Mouse (Mus musculus) embryo, embryonic 11 days (tissue): ENCODE measurements around the gene Syvn1.

Experiments
- DNase-seq: peaks from one replicate; pipeline ENCODE4 v3.0.0-alpha.2; 2015

Syvn1 gene

GRCm38 (mm10) chr19:6044102-6044501 lies 2.3 kb upstream of the Syvn1 start:
- DNase-seq = peak; percentile 39

GRCm38 (mm10) chr19:6045366-6046293 lies 746 bp upstream of the Syvn1 start:
- no peak for DNase-seq

DNA sequence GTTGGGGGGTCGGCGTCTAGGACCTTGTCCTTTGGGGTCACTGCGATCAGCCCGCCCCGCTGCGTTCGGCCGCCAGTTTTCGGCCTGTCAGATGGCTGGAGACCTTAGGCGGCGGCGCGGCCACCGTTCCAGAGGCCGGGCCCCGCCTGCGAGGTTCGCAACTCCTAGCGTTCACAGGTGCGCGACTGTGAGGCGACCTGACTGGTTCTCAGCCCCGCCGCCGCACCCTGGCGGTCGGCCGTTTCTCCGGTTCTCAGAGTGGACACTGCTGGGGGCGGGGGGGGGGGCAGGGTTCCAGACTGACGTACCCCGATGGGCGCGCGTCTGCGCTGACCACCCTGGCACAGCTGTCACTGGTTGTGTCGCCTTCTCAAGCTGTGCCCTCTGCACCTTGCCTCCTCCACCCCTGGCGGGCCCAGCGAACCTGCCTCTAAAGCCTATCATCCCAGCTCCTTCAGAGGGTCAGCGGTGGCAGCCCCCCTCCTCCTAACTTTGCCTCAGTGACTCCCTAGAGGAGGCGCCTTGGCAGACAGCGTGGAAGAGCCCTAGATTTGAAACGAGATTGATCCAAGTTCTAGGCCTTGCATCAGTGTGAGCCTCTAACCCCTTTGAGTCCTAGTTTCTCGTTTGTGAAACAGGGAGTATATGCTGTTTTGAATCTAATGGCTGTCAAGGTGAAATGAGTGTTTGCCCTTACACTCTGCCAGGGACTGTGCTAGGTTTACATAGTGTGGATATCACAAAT lies 950 bp downstream of the Syvn1 start:
- no peak for DNase-seq

- DNase-seq = no peak
Observed at GRCm38 (mm10) chr19:6047899-6048166, 1.5 kb downstream of the Syvn1 start.

- DNase-seq = no peak
Observed at GRCm38 (mm10) chr19:6048681-6049410, 2.5 kb downstream of the Syvn1 start.

- no peak for DNase-seq
Observed at GRCm38 (mm10) chr19:6052516-6052915, 6.1 kb downstream of the Syvn1 start.

DNA sequence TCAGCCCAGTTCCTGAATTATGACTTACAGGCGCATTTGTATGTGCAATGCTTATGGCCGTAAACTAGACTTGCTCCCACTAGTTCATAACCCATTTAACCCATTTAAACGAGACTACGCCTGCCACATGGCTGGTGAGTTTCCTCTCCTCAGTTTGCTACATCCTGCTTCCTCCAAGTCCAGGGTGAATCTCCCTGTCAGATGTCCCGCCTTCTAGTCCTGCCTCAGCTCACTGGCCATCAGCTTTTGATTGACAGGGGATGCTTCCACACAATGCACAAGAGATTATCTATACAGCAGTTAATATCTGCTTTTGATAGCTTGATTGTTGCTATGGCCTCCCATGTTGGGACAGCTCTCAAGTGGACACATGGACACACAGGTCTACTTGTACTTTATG lies 7.9 kb downstream of the Syvn1 start:
- DNase-seq = no peak

GRCm38 (mm10) chr19:6056696-6057095 lies 10.3 kb downstream of the Syvn1 start:
- no peak for DNase-seq

GRCm38 (mm10) chr19:6057313-6058096 lies 11.1 kb downstream of the Syvn1 start, which contains the start of the genes Mrpl49 and Fau:
Gene Mrpl49, minus strand, starts transcription at chr19:6057785.
Gene Fau, plus strand, starts transcription at chr19:6057844.
- DNase-seq = peak; percentile 98

GRCm38 (mm10) chr19:6058513-6058912 lies 12.1 kb downstream of the Syvn1 start:
- DNase-seq = no peak

GRCm38 (mm10) chr19:6058966-6059365 lies 12.6 kb downstream of the Syvn1 start:
- no peak for DNase-seq

DNA sequence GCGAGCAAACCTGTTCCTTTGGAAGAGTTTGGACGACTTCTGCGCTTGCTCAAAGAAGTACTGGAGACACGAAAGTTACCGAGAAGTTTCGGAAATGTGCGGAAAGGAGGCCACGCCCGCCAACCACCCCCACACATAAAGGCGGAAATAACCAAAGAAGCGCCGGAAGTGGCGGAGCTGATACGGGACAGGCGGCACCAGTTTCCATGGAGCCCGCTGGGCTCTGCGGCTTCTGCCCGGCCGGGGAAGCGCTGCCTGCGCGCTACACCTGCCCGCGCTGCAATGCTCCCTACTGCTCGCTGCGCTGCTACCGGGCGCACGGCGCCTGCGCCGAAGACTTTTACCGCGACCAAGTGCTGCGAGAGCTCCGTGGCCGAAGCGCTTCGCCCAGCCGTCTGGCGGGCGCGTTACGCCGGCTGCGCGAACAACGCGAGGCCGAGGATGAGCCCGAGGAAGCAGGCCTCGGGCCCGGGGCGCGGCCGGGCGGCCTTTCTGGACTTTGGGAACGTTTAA lies 14.7 kb downstream of the Syvn1 start, which contains the start of gene Znhit2:
TSS of gene Znhit2 (plus strand) at position 172 of the 513 bp plus-strand sequence.
- DNase-seq = peak; percentile 96

DNA sequence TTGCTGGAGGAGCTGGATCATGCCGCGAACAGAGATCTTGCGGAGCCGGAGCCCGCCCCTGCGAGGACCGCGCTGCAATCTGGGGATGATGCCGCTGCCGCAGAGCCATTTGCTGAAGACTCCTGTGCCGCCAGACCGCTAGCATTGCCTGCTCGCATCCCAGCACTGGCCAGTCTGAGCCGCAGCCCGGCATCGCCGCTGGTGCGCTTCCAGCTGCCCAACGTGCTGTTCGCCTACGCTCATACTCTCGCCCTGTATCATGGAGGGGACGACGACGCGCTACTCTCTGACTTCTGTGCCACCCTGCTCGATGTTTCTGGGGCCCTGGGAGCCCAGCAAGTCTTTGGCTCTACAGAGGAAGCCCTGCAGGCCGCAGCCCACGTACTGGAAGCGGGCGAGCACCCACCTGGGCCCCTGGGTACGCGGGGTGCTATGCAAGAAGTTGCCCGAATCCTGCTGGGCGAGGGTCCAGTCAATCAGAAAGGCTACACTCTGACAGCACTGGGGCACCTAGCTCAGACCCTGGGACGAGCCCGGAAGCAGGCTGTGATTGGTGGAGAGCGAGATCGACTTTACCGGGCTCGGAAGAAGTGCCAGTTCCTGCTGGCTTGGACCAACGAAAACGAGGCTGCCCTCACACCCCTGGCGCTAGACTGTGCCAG lies 15.4 kb downstream of the Syvn1 start:
- DNase-seq = peak; percentile 59

- no peak for DNase-seq
Observed at GRCm38 (mm10) chr19:6062418-6062817, 16.0 kb downstream of the Syvn1 start.

DNA sequence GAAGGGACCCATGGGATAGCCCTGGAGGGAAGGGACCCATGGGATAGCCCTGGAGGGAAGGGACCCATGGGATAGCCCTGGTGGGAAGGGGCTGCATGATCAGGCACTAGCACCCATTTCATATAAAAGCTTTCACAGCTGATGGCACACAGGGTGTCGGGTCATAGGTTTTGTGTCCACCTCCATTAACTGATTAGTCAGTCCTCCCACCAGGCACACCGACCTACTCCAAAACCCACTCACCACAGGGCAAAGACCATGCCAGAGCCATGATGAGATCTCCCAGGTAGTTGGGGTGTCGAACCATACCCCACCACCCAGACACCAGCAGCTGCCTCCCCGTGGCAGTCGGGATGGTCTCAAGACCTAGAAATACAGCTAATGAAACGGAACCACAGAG lies 16.7 kb downstream of the Syvn1 start:
- no peak for DNase-seq

DNA sequence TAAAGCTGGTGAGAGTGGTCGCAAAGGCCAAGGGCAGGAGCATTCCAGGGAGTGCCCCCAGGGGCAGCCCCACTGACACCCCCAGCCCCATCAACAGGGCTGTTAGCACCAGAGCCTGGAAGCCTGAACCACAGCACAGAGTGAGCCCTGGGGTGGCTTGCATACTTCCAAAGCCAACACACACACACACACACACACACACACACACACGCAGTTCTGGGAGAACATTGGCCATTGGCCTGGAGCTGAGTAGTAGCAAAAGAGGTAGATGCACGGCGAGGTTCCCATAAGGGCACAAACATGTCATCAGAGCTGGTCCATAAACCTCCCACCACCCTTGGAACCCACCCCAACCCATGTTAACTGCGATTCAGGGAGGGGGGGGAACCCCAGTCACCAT lies 20.2 kb downstream of the Syvn1 start:
- no peak for DNase-seq

GRCm38 (mm10) chr19:6067011-6067723 lies 20.8 kb downstream of the Syvn1 start:
- peak; percentile 91 for DNase-seq

- DNase-seq = peak; percentile 96
Observed at GRCm38 (mm10) chr19:6067724-6068415, 21.5 kb downstream of the Syvn1 start, which contains the start of gene Tm7sf2. Gene Tm7sf2, minus strand, starts transcription at chr19:6068373.

GRCm38 (mm10) chr19:6068951-6069350 lies 22.6 kb downstream of the Syvn1 start:
- no peak for DNase-seq

DNA sequence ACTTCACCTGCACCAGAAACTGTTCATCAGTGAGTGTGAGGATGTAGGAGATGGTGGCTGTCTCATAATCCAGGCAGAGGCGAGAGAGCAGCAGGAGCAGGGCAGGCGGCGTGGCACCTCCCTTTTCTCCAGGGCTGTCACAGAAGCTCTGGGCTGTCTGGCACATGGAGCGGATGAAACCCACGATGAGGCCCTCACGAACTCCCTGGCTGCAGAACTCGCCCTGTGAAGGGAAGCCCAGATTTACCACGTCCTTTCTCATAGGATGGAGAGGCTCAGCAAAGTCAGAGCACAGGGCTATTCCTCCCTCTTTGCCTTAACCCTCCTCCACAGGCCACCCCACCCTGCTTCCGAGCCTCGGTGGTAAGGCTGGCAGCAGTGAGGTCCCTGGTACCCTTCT lies 23.5 kb downstream of the Syvn1 start:
- DNase-seq = no peak
